Mouse (Mus musculus) effector memory CD4-positive, alpha-beta T cell, adult 5 months (primary cell): ENCODE measurements around the gene Syndig1l. TPM values are rescaled to one million over a fixed set of nuclear protein-coding genes. Genes with fewer than 3 reads are reported as not detected.

Experiments used
- polyA plus RNA-seq: library from polyadenylated mRNA; unstranded; fragments of 100-300 nt; shearing (Covaris generic); gene quantifications from one replicate; pipeline ENCODE4 v1.2.1, GENCODE M21; 2017

Syndig1l gene
- polyA plus RNA-seq, result not detected

GRCm38 (mm10) chr12:84698319-84699081 is at the start of gene Syndig1l:
Gene Syndig1l (minus strand): TSS chr12:84698831.

GRCm38 (mm10) chr12:84640654-84641053 is 58.0 kb downstream of the Syndig1l start, which contains the start of gene Vrtn:
Gene Vrtn (plus strand): TSS chr12:84641019.

Other genes with a start within 250 kb of the Syndig1l start
- gene Aldh6a1, start 247.8 kb downstream of the Syndig1l start, polyA plus RNA-seq, result 12.9 TPM
- gene Lin52, start 247.4 kb downstream of the Syndig1l start, polyA plus RNA-seq, result 25.4 TPM
- gene Vsx2, start 129.1 kb downstream of the Syndig1l start, polyA plus RNA-seq, result not detected
- 14.1 TPM for gene Abcd4, start 81.4 kb downstream of the Syndig1l start, polyA plus RNA-seq
- not detected for gene Vrtn, start 57.8 kb downstream of the Syndig1l start, polyA plus RNA-seq
- 84.2 TPM for gene Npc2, start 74.3 kb upstream of the Syndig1l start, polyA plus RNA-seq
- gene Isca2, start 74.4 kb upstream of the Syndig1l start, polyA plus RNA-seq, result 83.4 TPM
- gene Ltbp2, start 177.7 kb upstream of the Syndig1l start, polyA plus RNA-seq, result not detected